Mouse (Mus musculus): ENCODE results near the gene Ecm1. TPM values are rescaled to one million over a fixed set of nuclear protein-coding genes. Genes with fewer than 3 reads are reported as not detected.

Gene Ecm1
- polyA plus RNA-seq, 1 experiment, result 807 TPM

DNA sequence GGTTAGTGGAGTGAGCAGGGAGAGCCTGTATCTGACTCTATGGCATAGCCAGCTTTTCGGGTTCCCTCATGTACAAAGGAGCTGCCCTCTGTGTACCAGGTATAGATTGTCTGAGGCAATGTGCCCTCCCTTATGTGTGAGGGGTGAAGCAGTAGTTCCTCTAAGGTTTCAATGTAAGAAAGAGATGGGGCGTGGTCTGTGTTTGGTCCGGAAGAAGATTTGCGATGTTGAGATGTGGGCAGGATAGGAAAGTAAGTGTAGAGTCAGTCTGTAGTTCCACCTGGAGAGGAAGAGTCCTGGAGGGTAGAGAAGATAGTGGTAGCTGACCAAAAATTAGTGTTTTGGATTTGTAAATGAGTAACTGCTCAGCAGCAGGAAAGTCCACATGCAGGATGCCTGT is 30.3 kb downstream of the Ecm1 start:
- Histone ChIP-seq H3K4me3 (replicated peaks; ENCODE audit: extremely low read depth, low read depth, low read length) (no peak overlapping the region), H3K4me1 (ENCODE audit: control insufficient read depth, insufficient read depth, low read length) (no peaks in the 10 kb centered on the region)
- no peak for DNase-seq
- WGBS, result 86% methylated on average over 4 of the region's 4 CpGs
- TF ChIP-seq CTCF (IDR thresholded peaks at IDR 0.05; ENCODE audit: insufficient read depth, low read length), result no peak
- no peak for TF ChIP-seq POLR2A (IDR thresholded peaks at IDR 0.05; ENCODE audit: borderline replicate concordance, extremely low read depth, low read depth, low read length)

DNA sequence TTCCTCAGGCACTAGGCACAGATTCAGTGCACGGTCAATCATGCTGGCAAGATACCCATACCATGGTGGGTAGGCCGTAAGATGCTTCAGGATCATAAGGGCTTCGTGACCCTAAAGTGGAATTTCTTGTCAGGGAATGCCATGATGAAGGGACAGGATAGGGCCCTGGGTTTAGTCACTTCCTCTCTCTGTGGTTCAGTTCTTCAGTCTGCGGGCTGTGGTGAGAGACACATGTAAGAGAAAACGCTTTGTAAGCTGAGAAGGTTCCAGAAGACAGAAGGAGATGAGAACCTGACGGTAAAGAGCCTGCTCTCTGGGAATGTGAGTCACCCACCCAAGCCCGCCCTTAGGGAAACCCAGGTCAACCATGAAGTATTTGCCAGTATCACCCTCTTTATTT is 31.9 kb downstream of the Ecm1 start:
- Histone ChIP-seq H3K4me1 (ENCODE audit: control insufficient read depth, insufficient read depth, low read length) (no peaks in the 10 kb centered on the region), H3K4me3 (replicated peaks; ENCODE audit: extremely low read depth, low read depth, low read length) (no peak overlapping the region)
- no peak for DNase-seq
- TF ChIP-seq CTCF (IDR thresholded peaks at IDR 0.05; ENCODE audit: insufficient read depth, low read length) (no peak), POLR2A (IDR thresholded peaks at IDR 0.05; ENCODE audit: borderline replicate concordance, extremely low read depth, low read depth, low read length) (no peak)
- 75% methylated on average over 7 of the region's 7 CpGs for WGBS

DNA sequence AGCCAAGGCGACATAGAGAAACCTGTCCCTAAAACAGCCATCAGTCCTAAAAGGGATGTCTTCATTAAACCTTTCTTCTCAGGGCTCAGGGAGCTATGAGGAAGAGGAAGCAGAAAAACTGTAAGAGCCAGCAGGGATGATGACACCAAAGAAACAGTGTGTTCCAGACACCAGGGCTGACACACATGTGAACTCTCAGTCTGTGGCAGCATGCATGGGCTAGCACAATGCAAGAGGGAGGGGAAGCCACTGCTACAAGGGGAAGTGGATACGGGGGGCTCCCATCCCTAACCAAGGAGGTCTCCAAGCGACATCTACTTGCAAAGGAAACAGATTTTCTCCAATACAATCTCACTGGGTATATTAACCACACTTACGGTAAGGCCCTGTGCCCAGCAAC is 33.1 kb downstream of the Ecm1 start:
- no peak for TF ChIP-seq CTCF (IDR thresholded peaks at IDR 0.05; ENCODE audit: insufficient read depth, low read length)
- TF ChIP-seq POLR2A (IDR thresholded peaks at IDR 0.05; ENCODE audit: borderline replicate concordance, extremely low read depth, low read depth, low read length), result no peak
- 81% methylated on average over 4 of the region's 4 CpGs for WGBS
- Histone ChIP-seq H3K4me3 (replicated peaks; ENCODE audit: extremely low read depth, low read depth, low read length) (no peak overlapping the region), H3K4me1 (ENCODE audit: control insufficient read depth, insufficient read depth, low read length) (no peaks in the 10 kb centered on the region)
- no peak for DNase-seq

DNA sequence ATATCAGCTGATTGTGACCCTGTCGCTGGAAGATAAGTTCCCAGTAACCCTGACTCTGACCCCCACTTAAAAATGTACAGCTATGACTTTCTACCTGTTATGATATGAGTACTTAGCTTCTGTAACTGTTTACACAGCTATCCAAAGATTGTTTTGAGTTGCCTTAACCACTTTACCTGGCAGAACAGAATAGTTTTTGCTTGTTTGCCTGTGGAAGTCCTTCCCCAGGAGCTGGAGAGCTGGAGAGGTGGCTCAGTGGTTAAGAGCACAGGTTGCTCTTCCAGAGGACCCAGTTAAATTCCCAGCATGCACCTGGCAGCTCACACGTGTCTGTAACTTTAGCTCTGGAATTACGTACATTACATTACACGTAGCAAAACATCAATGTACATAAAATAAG is 34.8 kb downstream of the Ecm1 start:
- TF ChIP-seq POLR2A (IDR thresholded peaks at IDR 0.05; ENCODE audit: borderline replicate concordance, extremely low read depth, low read depth, low read length), result no peak
- no peak for TF ChIP-seq CTCF (IDR thresholded peaks at IDR 0.05; ENCODE audit: insufficient read depth, low read length)
- 71% methylated on average over 4 of the region's 4 CpGs for WGBS
- H3K4me3 ChIP-seq (replicated peaks; ENCODE audit: extremely low read depth, low read depth, low read length), result no peak overlapping the region
- H3K4me1 ChIP-seq (ENCODE audit: control insufficient read depth, insufficient read depth, low read length), result peaks cover 4% of the 10 kb centered on the region; the same call in 1 of the 2 replicates
- DNase-seq, result no peak

DNA sequence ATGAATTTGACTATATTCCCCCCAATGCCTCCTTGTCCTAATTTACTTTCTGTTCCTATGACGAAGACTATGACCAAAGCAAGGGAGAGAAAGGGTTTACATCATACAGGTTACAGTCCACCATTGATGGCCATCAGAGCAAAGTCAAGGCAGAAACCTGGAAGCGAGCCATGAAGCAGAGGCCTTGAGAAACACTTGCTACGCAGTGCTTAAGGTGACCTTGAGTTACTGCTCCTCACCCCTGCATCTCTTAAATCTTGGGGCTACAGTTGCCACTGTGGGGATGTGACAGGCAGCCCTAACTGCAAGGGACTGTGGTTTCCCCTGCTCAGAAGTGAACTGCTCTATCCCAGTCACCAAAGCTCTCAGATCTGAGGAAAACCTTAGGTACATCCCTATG is 36.1 kb downstream of the Ecm1 start:
- Histone ChIP-seq H3K4me3 (replicated peaks; ENCODE audit: extremely low read depth, low read depth, low read length) (no peak overlapping the region), H3K4me1 (ENCODE audit: control insufficient read depth, insufficient read depth, low read length) (peaks cover 4% of the 10 kb centered on the region; the same call in 1 of the 2 replicates)
- TF ChIP-seq POLR2A (IDR thresholded peaks at IDR 0.05; ENCODE audit: borderline replicate concordance, extremely low read depth, low read depth, low read length), result no peak
- no peak for TF ChIP-seq CTCF (IDR thresholded peaks at IDR 0.05; ENCODE audit: insufficient read depth, low read length)
- DNase-seq, result no peak
- 89% methylated on average over 3 of the region's 3 CpGs for WGBS

DNA sequence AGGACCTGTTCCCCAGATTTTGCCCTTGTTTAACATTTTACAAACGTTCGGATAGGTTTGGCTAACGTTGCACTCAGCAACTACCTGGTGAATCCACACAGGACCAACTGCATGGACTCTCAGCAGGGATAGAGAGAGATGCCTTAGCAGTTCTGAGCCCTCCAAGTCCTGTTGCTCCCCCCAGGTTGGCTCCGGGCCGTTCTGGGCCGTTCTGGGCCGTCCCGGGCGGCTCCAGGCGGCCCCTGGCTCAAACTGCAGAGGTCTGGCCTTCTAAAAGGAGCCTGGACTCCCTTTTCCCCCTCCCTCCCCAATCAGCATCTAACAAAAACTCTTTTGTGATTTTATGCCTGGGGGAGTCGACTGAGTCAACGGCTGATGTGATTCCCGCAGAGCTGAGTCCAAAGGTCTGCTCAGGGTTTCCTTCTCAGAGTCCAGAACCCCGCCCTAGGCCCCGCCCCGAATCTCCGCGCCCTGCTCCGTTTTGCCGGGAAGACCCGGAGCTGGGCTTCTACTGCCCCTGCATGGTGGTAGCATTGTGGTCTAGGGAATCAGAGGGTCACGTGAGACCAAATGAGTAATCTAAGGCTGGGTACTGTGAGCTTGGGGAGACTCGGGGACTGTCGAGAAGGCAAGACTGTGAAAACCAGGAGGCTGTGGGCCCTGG is 37.4 kb downstream of the Ecm1 start:
- peak; percentile 68 for DNase-seq
- Histone ChIP-seq H3K4me1 (ENCODE audit: control insufficient read depth, insufficient read depth, low read length) (peaks cover 4% of the 10 kb centered on the region; the same call in 1 of the 2 replicates), H3K4me3 (replicated peaks; ENCODE audit: extremely low read depth, low read depth, low read length) (peak overlapping the region; percentile 42)
- no peak for TF ChIP-seq POLR2A (IDR thresholded peaks at IDR 0.05; ENCODE audit: borderline replicate concordance, extremely low read depth, low read depth, low read length)
- peak; percentile 13; the same call in 1 of the 2 replicates for TF ChIP-seq CTCF (IDR thresholded peaks at IDR 0.05; ENCODE audit: insufficient read depth, low read length)
- WGBS, result 12% methylated on average over 24 of the region's 24 CpGs

DNA sequence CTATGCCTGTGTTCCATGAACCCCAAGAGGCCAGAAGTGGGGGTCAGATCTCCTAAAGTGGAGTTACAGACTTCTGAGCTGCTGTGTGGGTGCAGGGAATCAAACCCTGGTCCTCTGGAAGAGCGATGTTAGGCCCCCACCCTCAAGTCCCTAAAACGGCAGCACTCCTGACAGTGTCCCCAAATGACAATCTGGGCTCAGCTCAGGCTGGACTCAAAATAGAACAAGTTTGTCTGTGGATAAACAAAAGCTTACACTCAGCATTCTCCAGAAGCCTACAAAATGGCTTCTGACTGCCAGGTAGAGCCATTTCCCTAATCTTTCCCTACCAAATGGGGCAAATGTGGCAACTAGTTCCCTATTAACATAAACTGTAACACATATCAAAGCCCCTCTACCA is 38.3 kb downstream of the Ecm1 start:
- TF ChIP-seq CTCF (IDR thresholded peaks at IDR 0.05; ENCODE audit: insufficient read depth, low read length) (no peak), POLR2A (IDR thresholded peaks at IDR 0.05; ENCODE audit: borderline replicate concordance, extremely low read depth, low read depth, low read length) (no peak)

DNA sequence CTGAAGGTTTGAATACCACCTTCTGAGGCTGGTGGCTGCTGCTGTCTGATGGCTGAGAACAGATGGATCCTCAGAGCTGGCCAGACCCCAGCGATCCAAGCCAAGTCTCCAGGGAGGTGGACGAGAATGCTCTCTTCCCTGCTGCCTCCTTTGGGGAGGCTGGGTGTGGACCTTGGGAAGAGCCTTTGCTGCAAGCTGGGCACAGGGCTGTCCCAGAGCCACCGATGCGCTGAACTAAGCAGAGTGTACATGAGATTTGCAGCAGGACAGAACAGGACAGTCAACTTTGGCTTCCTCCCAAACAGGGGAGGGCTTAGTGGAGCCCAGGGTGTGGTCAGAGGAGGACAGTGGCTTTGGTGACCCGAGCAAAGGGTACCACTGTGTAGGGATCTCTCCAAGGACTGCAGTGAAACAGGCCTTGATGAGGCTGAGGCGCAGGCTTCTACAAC is 39.1 kb downstream of the Ecm1 start:
- WGBS, result 56% methylated on average over 6 of the region's 6 CpGs
- Histone ChIP-seq H3K4me3 (replicated peaks; ENCODE audit: extremely low read depth, low read depth, low read length) (no peak overlapping the region), H3K4me1 (ENCODE audit: control insufficient read depth, insufficient read depth, low read length) (peaks cover 10% of the 10 kb centered on the region)
- no peak for DNase-seq
- TF ChIP-seq POLR2A (IDR thresholded peaks at IDR 0.05; ENCODE audit: borderline replicate concordance, extremely low read depth, low read depth, low read length), result no peak
- no peak for TF ChIP-seq CTCF (IDR thresholded peaks at IDR 0.05; ENCODE audit: insufficient read depth, low read length)

More for the DNA sequence above, 38.3 kb downstream of the Ecm1 start:
- H3K4me3 ChIP-seq (replicated peaks; ENCODE audit: extremely low read depth, low read depth, low read length), result no peak overlapping the region
- 83% methylated on average over 2 of the region's 2 CpGs for WGBS
- peaks cover 10% of the 10 kb centered on the region for H3K4me1 ChIP-seq (ENCODE audit: control insufficient read depth, insufficient read depth, low read length)
- DNase-seq, result no peak

DNA sequence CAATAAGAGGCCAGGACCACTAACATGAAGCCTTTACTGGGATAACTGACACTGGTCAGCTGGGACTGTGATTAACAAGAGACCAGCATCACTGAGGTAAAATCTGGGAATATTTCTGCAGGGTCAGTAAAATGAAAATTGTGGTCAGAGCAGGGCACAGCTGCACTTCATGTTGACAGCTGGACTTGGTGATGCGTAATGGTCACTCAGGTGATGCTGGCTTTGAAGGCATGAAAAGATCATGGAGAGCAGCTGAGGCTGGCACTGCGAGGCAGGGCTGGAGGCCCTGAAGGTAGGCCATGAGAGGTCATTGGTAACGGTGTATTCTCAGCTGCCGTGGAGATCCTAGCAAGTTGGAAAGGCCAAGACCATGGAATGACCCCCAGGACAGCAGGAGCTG is 41.1 kb downstream of the Ecm1 start:
- Histone ChIP-seq H3K4me3 (replicated peaks; ENCODE audit: extremely low read depth, low read depth, low read length) (no peak overlapping the region), H3K4me1 (ENCODE audit: control insufficient read depth, insufficient read depth, low read length) (peaks cover 28% of the 10 kb centered on the region)
- no peak for DNase-seq
- 95% methylated on average over 4 of the region's 4 CpGs for WGBS
- TF ChIP-seq CTCF (IDR thresholded peaks at IDR 0.05; ENCODE audit: insufficient read depth, low read length) (no peak), POLR2A (IDR thresholded peaks at IDR 0.05; ENCODE audit: borderline replicate concordance, extremely low read depth, low read depth, low read length) (no peak)

DNA sequence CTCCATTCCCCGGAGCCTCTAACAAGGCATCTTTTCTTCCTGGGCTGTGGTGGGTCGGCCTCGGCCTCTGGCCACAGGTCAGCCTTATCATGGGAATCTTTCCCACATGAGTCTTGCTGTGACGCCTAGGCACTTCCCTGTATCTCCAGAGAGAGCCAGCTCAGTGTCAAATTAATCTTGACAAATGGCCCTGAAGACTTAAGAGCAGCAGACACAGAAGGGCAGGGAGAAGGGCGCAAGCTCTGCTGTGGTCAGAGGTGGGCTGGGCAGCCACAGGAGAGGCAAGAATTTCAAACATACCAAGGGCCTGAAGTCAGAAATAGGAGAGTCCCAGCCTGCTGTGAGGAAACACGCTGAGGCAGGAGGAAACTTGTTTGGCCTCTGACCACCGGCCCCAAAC is 43.0 kb downstream of the Ecm1 start:
- no peak overlapping the region for H3K4me3 ChIP-seq (replicated peaks; ENCODE audit: extremely low read depth, low read depth, low read length)
- peaks cover 30% of the 10 kb centered on the region for H3K4me1 ChIP-seq (ENCODE audit: control insufficient read depth, insufficient read depth, low read length)
- DNase-seq, result peak; percentile 57
- 29% methylated on average over 7 of the region's 7 CpGs for WGBS
- TF ChIP-seq CTCF (IDR thresholded peaks at IDR 0.05; ENCODE audit: insufficient read depth, low read length) (no peak), POLR2A (IDR thresholded peaks at IDR 0.05; ENCODE audit: borderline replicate concordance, extremely low read depth, low read depth, low read length) (no peak)

Data from lung, adult 2 months (tissue).